Mouse (Mus musculus) testis, adult 10 weeks (tissue): ENCODE results near the gene Teddm1b. TPM values are rescaled to one million over a fixed set of nuclear protein-coding genes. Genes with fewer than 3 reads are reported as not detected.

Experiments used
- polyA plus RNA-seq: library from polyadenylated mRNA; stranded (reverse); fragments of 350-450 nt; fragmentation: Illumina TruSeq; extraction: RNeasy Lipid Tissue Mini Kit (QIAGEN cat#74804); gene quantifications from one replicate; pipeline ENCODE4 v1.2.3, GENCODE M21; 2014; ENCODE audit warnings: low read depth, low replicate concordance

Gene Teddm1b
- polyA plus RNA-seq = 0.10 TPM

DNA sequence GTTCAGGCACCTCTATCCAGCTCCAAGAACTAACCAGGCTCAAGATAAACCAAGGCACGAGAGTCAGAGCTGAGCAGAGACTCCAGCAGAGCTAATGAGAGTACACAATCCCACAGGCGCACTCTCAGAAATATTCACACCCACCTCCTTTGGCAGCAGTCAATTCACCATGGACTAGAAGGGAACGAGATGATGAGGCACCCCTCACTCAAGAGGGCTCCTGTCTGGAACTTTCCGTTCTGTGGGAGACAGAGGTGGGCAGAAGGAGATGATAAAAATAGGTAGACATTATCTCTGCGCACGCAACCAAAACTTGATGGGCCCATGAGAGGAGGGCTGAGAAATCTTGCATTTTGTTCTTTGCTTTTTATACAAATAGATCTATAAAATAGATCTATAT lies at the start of gene Teddm1b:
TSS of gene Teddm1b (plus strand) at position 301 of the 400 bp plus-strand sequence.

GRCm38 (mm10) chr1:153844042-153844441 lies 30.1 kb upstream of the Teddm1b start, which contains the start of gene Rgsl1:
TSS of gene Rgsl1 (minus strand) at chr1:153844142.

GRCm38 (mm10) chr1:153891442-153891841 lies 17.3 kb downstream of the Teddm1b start, which contains the start of gene Teddm1a:
TSS of gene Teddm1a (plus strand) at chr1:153891742.

DNA sequence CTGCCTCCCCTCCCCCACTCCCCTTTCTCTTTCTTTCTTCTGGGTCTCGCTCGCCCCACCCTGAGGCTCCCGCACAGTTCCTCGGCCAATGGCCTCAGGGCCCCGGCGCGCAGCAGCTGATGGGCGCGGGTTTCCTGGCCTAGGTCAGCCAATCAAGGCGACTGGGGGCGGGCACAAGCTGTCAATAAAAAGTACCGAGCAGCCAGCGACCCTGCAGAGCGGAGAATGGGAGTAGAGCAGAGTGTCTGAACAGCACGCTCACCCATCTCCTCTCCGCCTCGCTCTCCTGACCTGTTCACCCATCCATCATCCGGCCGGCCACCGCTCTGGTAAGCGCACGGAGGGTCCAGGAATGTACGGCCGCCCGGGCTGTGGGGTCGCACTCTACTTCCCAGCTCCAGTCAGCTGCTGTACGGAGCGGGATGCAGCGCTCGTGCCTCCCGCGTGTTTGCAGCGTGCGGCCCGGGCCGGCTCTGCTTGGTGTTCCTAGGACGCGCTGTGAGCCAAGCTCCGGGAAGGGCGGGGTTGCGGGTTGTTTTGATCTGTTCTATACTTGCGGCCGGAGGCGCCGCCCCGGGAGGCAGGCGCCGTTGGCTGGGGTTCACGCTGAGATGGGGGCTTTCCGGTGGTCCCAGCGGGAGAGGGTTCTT lies 25.7 kb downstream of the Teddm1b start, which contains the start of the genes Glul and Teddm2:
TSS of gene Glul (plus strand) at position 214 of the 650 bp plus-strand sequence.
TSS of gene Teddm2 (minus strand) at position 498 of the 650 bp plus-strand sequence.

Other genes starting within 250 kb of the Teddm1b start
- gene Rgs8, start 221.3 kb upstream of the Teddm1b start, polyA plus RNA-seq = 0.07 TPM
- gene Rgs16, start 134.0 kb upstream of the Teddm1b start, polyA plus RNA-seq = not detected
- 5.7 TPM for gene Rnasel, start 124.9 kb upstream of the Teddm1b start, polyA plus RNA-seq
- gene Rgsl1, start 30.2 kb upstream of the Teddm1b start, polyA plus RNA-seq = 60.7 TPM
- not detected for gene Teddm1a, start 17.4 kb downstream of the Teddm1b start, polyA plus RNA-seq
- gene Glul, start 25.6 kb downstream of the Teddm1b start, polyA plus RNA-seq = 309 TPM
- 1.1 TPM for gene Teddm2, start 25.9 kb downstream of the Teddm1b start, polyA plus RNA-seq